Mouse (Mus musculus): ENCODE data around the gene Acr. TPM values are rescaled to one million over a fixed set of nuclear protein-coding genes. Genes with fewer than 3 reads are reported as not detected.

The Acr gene
- 0.24 TPM in 1 of 2 replicates, not detected in the other for polyA plus RNA-seq (2014; fragmentation: Nextera tagmentation; extraction: Ambion mirVana)

DNA sequence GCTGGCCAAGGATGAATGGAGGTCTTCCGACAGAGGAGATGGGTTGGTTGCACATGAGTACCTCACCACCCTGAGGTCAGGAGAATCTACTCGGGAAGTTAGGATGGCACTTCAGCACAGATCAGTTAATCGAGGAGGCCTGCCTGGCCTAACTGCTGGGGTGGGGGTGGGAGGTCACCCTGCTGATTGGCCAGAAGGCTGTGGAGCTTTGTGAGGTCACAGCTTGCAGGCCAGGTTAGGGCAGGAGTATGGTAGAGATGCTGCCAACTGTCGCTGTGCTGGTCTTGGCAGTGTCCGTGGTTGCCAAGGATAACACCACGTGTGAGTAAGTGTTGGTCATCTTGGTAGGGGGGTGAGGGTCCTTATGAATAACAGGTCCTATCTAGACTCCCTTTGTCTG lies at the start of gene Acr:
Gene Acr (plus strand): TSS at position 213 of the 400 bp plus-strand sequence.
- Histone ChIP-seq H3K9me3 (replicated peaks; ENCODE audit: control insufficient read depth, low read length) (no peaks in the 10 kb centered on the region), H3K27ac (replicated peaks; ENCODE audit: low read depth, low read length) (no peak within 1 kb of the TSS), H3K9ac (replicated peaks; ENCODE audit: low read length) (no peak within 1 kb of the TSS), H3K4me1 (ENCODE audit: control insufficient read depth, insufficient read depth, low read length) (no peaks in the 10 kb centered on the region), H3K4me2 (ENCODE audit: low read depth, low read length) (no peak within 1 kb of the TSS), H3K27me3 (ENCODE audit: control insufficient read depth, insufficient read depth, low read length) (no peaks in the 10 kb centered on the region), H3K36me3 (replicated peaks; ENCODE audit: control insufficient read depth, insufficient read depth, low read depth, low read length) (no peaks in the 10 kb centered on the region), H3K4me3 (ENCODE audit: low read depth, low read length) (no peak within 1 kb of the TSS)
- ATAC-seq (replicated peaks; ENCODE audit: insufficient number of reproducible peaks, low FRiP score, low TSS enrichment, low read depth) (no peak), DNase-seq (ENCODE audit: low spot score) (no peak)
- WGBS, result 87% methylated on average over 6 of the region's 6 CpGs

DNA sequence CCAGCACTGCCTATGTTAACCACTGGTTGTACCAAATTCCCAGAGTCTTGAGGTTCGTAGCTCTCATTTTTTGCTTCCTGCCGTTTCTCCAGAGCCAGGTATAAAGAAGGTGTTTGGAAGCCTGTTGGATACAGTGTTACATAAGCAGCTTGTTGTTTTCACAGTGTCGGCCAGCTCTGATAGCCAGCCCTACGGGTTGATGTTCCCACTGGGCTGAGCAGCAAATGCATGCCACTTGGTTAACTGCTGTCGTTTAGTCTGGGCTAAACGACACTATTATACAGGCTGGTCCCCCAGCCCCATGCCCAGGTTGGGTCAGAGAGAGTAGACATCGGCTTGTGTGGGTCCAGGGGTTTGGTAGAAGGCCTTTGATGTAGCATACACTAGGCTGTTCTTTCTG lies 46.2 kb upstream of the Acr start:
- DNase-seq (ENCODE audit: low spot score), result no peak
- H3K4me3 ChIP-seq (ENCODE audit: low read depth, low read length), result no peak overlapping the region
- no peaks in the 10 kb centered on the region for H3K4me1 ChIP-seq (ENCODE audit: control insufficient read depth, insufficient read depth, low read length)
- H3K9ac ChIP-seq (replicated peaks; ENCODE audit: low read length), result no peak overlapping the region
- no peak overlapping the region for H3K4me2 ChIP-seq (ENCODE audit: low read depth, low read length)
- no peak for ATAC-seq (replicated peaks; ENCODE audit: insufficient number of reproducible peaks, low FRiP score, low TSS enrichment, low read depth)
- WGBS, result 75% methylated on average over 7 of the region's 7 CpGs
- H3K27me3 ChIP-seq (ENCODE audit: control insufficient read depth, insufficient read depth, low read length), result peaks cover 2% of the 10 kb centered on the region; the same call in 1 of the 2 replicates
- H3K27ac ChIP-seq (replicated peaks; ENCODE audit: low read depth, low read length), result no peak overlapping the region
- no peaks in the 10 kb centered on the region for H3K36me3 ChIP-seq (replicated peaks; ENCODE audit: control insufficient read depth, insufficient read depth, low read depth, low read length)
- H3K9me3 ChIP-seq (replicated peaks; ENCODE audit: control insufficient read depth, low read length), result no peaks in the 10 kb centered on the region

DNA sequence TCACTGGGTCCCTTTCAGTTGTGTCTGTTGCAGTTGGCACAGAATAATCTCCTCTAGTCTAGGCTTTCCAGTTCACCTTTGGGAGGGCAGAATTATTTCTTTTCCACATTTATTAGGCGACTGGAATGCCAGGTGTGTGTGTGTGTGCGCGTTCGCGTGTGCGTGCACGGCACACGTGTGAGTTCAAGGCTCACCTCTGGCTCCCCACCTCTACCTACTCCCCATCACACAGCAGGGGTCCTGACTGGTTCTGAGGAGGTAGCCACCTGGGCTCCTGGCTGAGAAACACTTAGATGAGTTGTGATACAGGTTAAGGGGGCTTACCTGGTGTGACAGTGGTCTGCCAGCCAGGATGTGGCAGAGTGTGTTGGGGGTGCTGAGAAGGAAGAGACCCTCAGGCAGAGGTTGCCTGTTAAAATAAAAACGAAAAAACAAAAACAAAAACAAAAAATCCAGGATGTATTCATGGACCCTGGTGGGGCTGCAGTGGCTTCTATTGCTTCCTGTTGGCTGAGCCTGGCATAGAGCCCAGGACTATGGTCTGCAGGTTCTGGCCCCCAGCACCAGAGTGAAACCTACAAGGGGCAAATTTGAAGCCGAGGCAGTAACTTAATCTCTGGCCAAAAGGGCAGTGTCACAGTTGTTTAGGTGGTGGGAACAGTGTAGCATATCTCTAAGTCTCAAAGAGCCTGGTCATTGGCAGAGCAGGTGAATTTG lies 45.4 kb upstream of the Acr start:
- Histone ChIP-seq H3K27me3 (ENCODE audit: control insufficient read depth, insufficient read depth, low read length) (peaks cover 2% of the 10 kb centered on the region; the same call in 1 of the 2 replicates), H3K36me3 (replicated peaks; ENCODE audit: control insufficient read depth, insufficient read depth, low read depth, low read length) (no peaks in the 10 kb centered on the region), H3K9me3 (replicated peaks; ENCODE audit: control insufficient read depth, low read length) (no peaks in the 10 kb centered on the region), H3K4me2 (ENCODE audit: low read depth, low read length) (no peak overlapping the region; the same call in 1 of the 2 replicates), H3K4me1 (ENCODE audit: control insufficient read depth, insufficient read depth, low read length) (no peaks in the 10 kb centered on the region), H3K4me3 (ENCODE audit: low read depth, low read length) (no peak overlapping the region), H3K27ac (replicated peaks; ENCODE audit: low read depth, low read length) (no peak overlapping the region), H3K9ac (replicated peaks; ENCODE audit: low read length) (no peak overlapping the region)
- DNase-seq (ENCODE audit: low spot score) (no peak), ATAC-seq (replicated peaks; ENCODE audit: insufficient number of reproducible peaks, low FRiP score, low TSS enrichment, low read depth) (no peak)
- WGBS, result 88% methylated on average over 10 of the region's 10 CpGs

DNA sequence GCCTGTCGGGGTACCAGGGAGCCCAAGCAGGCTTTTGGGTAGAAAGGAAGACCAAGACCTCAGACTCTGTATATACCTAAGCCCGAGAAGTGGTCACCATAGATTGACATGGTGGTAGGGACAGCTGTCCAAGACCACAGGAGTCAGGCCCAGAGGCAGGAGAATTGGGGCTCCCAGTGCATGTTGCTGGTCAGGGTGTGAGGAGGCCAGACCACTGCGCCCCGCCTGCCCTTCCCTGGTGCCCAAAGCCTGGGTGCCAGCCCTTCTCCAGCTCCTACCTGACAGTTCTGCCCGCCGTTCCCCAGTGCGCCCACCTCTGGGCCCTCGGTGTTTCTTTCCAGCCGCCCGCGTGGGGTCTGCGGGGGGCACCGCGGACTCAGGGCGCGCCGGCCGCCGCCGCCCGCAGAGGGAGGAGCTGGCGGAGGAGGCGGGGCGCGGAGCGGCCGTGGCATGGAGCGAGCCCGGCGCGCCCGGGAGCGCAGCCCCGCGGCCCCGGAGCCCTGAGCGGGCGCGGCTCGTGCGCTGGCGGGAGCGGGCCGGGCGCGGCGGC lies 44.8 kb upstream of the Acr start:
- Histone ChIP-seq H3K4me3 (ENCODE audit: low read depth, low read length) (peak overlapping the region; percentile 66), H3K9me3 (replicated peaks; ENCODE audit: control insufficient read depth, low read length) (no peaks in the 10 kb centered on the region), H3K36me3 (replicated peaks; ENCODE audit: control insufficient read depth, insufficient read depth, low read depth, low read length) (no peaks in the 10 kb centered on the region), H3K4me2 (ENCODE audit: low read depth, low read length) (peak overlapping the region; percentile 97), H3K9ac (replicated peaks; ENCODE audit: low read length) (peak overlapping the region; percentile 39; the same call in 1 of the 2 replicates), H3K4me1 (ENCODE audit: control insufficient read depth, insufficient read depth, low read length) (no peaks in the 10 kb centered on the region), H3K27me3 (ENCODE audit: control insufficient read depth, insufficient read depth, low read length) (peaks cover 2% of the 10 kb centered on the region; the same call in 1 of the 2 replicates), H3K27ac (replicated peaks; ENCODE audit: low read depth, low read length) (no peak overlapping the region)
- peak; percentile 50 for DNase-seq (ENCODE audit: low spot score)
- 13% methylated on average over 13 of the region's 47 CpGs for WGBS
- ATAC-seq (replicated peaks; ENCODE audit: insufficient number of reproducible peaks, low FRiP score, low TSS enrichment, low read depth), result no peak

DNA sequence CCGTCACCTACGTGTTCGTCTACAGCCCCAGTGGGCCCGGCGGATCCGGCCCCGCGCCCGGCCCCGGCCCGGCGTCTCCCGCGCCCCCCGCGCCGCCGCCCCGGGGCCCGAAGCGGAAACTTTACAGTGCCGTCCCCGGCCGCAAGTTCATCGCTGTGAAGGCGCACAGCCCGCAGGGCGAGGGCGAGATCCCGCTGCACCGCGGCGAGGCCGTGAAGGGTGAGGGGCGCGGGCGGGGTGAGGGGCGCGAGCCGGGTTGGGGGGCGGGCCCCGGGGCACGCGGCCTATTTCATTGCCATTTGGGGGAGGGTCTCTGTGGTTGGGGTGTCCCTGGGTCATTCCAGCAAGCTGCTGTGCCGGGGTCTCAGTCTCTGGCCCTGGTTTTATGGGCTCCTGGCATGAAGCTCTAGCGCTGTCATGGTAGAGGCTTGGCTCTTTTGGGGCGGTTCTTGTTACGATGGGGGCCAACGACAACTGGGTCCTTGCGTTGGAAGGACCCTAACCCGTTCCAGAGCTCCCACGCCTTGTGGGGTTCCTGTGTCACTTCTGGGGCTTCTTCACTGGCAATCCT lies 44.0 kb upstream of the Acr start:
- Histone ChIP-seq H3K27ac (replicated peaks; ENCODE audit: low read depth, low read length) (no peak overlapping the region), H3K4me3 (ENCODE audit: low read depth, low read length) (peak overlapping the region; percentile 66), H3K4me1 (ENCODE audit: control insufficient read depth, insufficient read depth, low read length) (no peaks in the 10 kb centered on the region), H3K36me3 (replicated peaks; ENCODE audit: control insufficient read depth, insufficient read depth, low read depth, low read length) (no peaks in the 10 kb centered on the region), H3K9ac (replicated peaks; ENCODE audit: low read length) (peak overlapping the region; percentile 68), H3K27me3 (ENCODE audit: control insufficient read depth, insufficient read depth, low read length) (peaks cover 2% of the 10 kb centered on the region; the same call in 1 of the 2 replicates), H3K4me2 (ENCODE audit: low read depth, low read length) (peak overlapping the region; percentile 97), H3K9me3 (replicated peaks; ENCODE audit: control insufficient read depth, low read length) (no peaks in the 10 kb centered on the region)
- 4% methylated on average over 33 of the region's 52 CpGs for WGBS
- DNase-seq (ENCODE audit: low spot score), result peak; percentile 25
- ATAC-seq (replicated peaks; ENCODE audit: insufficient number of reproducible peaks, low FRiP score, low TSS enrichment, low read depth), result no peak

DNA sequence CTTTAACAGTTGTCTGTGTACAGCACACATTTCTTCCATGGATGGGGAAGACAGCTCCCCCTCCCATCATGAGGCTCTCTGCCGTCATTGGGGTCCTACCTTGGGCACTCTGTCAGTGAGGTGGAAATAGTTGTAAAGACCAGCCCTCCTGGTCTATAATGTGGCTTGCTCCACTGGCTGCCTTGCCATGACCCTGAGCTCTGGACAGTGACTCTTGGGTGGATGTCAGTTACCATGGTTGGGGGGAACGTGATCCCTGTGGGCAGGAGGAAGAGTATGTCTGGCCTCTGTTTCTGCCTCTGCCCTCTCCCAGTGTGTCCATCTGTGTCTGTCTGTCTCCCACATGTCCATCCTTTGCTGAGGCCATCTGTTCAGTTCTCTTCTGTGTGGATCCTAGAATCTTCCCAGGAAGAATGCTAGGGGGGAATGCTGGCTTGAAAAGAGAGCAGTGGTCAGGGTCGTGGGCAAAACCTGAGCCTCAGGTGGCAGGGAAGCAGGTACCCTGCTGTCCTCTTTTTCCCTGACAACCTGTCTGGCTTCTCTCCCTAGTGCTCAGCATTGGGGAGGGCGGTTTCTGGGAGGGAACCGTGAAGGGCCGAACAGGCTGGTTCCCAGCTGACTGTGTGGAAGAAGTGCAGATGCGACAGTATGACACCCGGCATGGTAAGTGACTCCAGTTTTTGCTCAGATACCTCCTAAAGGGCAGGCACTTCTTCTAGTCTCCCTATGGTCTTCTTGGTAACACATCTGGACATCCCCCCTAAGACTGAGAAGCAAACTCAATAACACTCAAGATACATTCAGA lies 43.3 kb upstream of the Acr start:
- Histone ChIP-seq H3K36me3 (replicated peaks; ENCODE audit: control insufficient read depth, insufficient read depth, low read depth, low read length) (no peaks in the 10 kb centered on the region), H3K4me1 (ENCODE audit: control insufficient read depth, insufficient read depth, low read length) (no peaks in the 10 kb centered on the region), H3K4me3 (ENCODE audit: low read depth, low read length) (peak overlapping the region; percentile 66), H3K27me3 (ENCODE audit: control insufficient read depth, insufficient read depth, low read length) (peaks cover 2% of the 10 kb centered on the region; the same call in 1 of the 2 replicates), H3K4me2 (ENCODE audit: low read depth, low read length) (peak overlapping the region; percentile 97; the same call in 1 of the 2 replicates), H3K9ac (replicated peaks; ENCODE audit: low read length) (no peak overlapping the region), H3K9me3 (replicated peaks; ENCODE audit: control insufficient read depth, low read length) (no peaks in the 10 kb centered on the region), H3K27ac (replicated peaks; ENCODE audit: low read depth, low read length) (no peak overlapping the region)
- no peak for ATAC-seq (replicated peaks; ENCODE audit: insufficient number of reproducible peaks, low FRiP score, low TSS enrichment, low read depth)
- DNase-seq (ENCODE audit: low spot score), result no peak
- WGBS, result 74% methylated on average over 8 of the region's 8 CpGs

DNA sequence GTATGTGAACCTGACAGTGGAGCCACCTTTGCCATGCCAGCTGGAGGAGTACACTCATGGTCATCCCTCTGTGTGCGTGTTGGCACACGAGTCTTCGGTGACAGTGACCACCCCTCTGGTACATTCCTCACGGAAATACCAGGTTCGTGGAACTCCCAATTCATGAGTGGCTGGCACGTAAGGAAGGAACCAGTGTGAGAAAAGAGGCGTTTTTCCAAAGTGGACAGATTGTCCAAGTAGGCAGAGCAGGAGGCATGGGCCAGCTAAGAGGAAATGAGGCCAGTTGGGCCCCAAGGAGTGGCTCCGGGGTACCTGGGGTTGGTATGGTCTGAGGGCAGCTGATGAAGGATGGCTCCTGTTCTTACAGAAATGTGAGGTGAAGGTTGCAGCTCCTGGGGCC lies 42.7 kb upstream of the Acr start:
- peaks cover 2% of the 10 kb centered on the region; the same call in 1 of the 2 replicates for H3K27me3 ChIP-seq (ENCODE audit: control insufficient read depth, insufficient read depth, low read length)
- no peak overlapping the region for H3K4me3 ChIP-seq (ENCODE audit: low read depth, low read length)
- no peak overlapping the region for H3K27ac ChIP-seq (replicated peaks; ENCODE audit: low read depth, low read length)
- no peak overlapping the region for H3K4me2 ChIP-seq (ENCODE audit: low read depth, low read length)
- 88% methylated on average over 8 of the region's 8 CpGs for WGBS
- H3K9ac ChIP-seq (replicated peaks; ENCODE audit: low read length), result no peak overlapping the region
- ATAC-seq (replicated peaks; ENCODE audit: insufficient number of reproducible peaks, low FRiP score, low TSS enrichment, low read depth) (no peak), DNase-seq (ENCODE audit: low spot score) (no peak)
- no peaks in the 10 kb centered on the region for H3K36me3 ChIP-seq (replicated peaks; ENCODE audit: control insufficient read depth, insufficient read depth, low read depth, low read length)
- no peaks in the 10 kb centered on the region for H3K9me3 ChIP-seq (replicated peaks; ENCODE audit: control insufficient read depth, low read length)
- H3K4me1 ChIP-seq (ENCODE audit: control insufficient read depth, insufficient read depth, low read length), result no peaks in the 10 kb centered on the region

Data from embryonic facial prominence, embryonic 11.5 days (tissue).